Mouse (Mus musculus): ENCODE measurements around the gene Spaca7.
"Not testable (repeated sequence)": the region's sequence is repeated elsewhere in the genome, so short reads cannot be mapped to it uniquely, and the experiment has no call there.

The Spaca7 gene

DNA sequence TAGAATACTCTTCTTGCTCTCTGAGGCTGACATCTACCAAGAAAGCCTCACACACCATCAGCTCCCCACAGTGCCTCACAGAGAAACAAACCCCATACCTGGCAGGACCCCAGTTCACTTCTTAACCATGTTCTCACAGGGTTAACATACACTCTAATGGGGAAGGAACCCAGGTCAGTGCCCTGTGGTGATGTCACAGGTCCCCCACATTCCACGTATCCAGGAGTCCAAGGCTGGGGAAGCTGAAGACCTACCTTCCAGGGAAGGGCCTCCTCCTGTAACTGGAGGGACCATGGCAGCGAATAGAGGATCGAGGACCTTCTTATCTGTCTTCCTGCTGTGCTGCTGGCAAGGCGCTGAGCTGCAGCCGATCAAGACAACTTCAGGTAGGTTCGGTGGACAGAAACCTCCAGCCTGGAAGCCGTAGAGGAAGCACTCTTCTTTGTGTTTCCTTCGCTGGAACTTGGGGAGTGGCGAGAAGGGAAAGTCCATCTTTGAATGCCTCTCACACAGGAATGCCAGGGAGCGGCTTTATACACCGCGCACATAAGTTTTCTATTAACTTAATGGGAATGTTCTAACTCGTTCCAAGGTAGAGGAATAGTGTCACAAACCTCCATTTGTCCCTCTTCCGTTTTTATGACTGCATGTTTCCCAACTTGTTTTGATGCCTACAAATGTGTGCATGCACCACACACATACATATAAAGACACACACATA, at the start of gene Spaca7:
Gene Spaca7 (plus strand): TSS at position 216 of the 721 bp plus-strand sequence.
- no peak for DNase-seq (ENCODE audit: low spot score)

DNA sequence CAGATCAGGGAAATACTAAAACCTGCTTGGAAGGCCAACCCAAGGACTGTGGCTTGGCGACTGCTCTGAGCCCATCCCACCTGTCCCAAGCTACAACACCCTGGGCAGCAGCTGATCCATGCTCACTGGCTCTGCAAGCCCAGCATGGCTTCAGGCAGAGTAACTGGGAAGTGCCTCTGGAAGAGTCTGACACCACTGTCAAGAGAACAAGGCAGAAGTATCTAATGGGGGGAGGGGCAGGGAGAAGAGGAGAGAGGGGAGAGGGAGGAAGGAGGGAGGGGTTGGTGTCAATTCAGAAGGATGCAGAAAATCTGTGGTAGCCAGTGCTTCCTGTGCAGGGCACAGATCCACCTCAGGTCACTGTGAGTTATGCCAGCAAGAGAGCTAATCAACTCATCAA, 48.5 kb upstream of the Spaca7 start:
- DNase-seq (ENCODE audit: low spot score) = no peak

DNA sequence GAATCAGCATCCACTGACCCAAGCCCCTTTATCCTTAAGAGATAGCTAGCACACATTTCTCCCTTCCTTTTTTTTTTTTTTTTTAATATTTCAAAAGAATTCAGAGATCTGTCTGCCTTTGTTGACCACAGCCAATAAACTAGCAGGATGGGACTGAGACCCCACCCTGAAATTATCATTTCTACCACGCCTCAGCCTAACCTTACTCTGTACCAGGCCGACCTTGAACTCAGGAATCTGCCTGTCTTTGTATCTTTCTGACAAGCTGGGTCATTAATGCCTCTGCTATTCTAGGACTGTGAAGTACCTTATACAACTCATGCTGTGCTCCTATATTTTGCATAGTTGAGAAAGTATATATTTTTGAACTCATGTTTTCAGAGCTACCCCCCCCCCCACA, 44.2 kb upstream of the Spaca7 start:
- DNase-seq (ENCODE audit: low spot score) = no peak

DNA sequence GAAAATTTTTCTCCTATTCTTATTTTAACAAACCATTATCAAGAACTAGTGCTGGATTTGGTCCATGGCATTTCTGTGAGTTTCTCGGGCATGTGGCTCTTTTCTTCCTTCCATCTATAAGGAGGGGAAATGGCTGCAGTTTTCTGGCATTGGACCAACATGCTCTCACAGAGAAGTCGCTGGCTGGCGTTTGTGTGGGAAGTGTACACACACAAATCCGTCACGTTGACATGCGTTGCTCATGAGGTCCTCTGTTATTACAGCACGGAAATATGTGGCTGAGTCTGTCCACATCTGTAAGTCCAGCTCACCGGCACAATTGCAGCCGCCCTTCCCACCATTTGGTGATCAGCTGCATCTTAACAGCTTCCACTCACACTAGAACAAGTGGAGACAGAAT, 37.2 kb upstream of the Spaca7 start:
- DNase-seq (ENCODE audit: low spot score) = no peak

DNA sequence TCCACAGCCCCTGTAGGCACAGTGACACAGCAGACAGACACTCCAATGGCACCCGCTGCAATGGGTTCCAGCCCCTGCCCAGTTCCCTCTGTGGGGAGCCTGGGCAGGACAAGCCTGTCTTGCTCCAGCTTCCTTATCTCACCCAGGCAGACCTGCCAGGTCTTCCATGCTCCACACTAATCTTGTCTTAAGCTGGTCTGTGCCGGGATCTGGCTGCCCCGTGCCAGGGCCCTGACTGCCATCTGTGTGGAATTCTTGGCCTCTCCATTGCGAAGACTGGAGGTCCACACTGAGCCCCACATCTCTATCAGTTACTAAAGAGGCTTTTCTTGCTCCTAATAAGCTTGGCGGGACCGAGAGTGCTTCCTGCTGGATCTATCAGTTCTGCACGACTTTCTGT, 36.5 kb upstream of the Spaca7 start:
- no peak for DNase-seq (ENCODE audit: low spot score)

DNA sequence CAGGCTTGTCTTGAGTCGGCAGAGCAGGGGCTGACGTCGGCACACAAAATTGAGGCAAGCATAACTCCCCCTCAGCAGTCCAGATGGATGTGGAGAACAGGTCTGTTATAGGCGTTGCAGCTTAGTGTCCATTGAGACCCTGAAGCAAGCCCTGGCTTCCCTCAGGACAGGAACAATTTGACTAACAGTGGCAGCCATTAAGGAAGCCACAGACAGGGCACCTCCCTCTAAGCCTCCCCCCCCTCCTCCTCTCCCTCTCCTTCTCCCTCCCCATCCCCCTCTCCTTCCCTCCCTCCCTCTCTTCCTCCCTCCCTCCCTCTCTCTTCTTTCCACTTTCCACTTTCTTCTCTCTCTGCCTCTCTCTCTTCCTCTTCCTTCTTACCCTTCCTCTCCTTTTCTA, 27.6 kb upstream of the Spaca7 start:
- DNase-seq (ENCODE audit: low spot score) = no peak

DNA sequence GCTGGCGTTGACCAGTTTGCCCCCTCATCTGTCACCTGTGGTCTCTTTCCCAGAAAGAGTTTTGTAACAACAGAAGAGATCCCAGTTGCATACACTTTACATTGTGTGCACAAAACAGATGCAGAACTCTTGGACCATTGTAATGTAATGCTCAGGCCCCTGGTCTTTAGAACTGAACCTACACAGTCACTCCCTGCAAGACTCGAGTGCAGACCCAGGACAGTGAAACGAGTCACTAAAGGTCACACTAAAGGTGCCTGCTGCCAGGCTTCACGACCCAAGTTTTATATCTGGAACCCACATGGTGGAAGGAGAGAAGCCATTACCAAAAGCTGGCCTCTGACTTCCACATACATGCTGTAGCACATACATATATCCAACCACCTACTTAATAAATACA, 27.2 kb upstream of the Spaca7 start:
- no peak for DNase-seq (ENCODE audit: low spot score)

DNA sequence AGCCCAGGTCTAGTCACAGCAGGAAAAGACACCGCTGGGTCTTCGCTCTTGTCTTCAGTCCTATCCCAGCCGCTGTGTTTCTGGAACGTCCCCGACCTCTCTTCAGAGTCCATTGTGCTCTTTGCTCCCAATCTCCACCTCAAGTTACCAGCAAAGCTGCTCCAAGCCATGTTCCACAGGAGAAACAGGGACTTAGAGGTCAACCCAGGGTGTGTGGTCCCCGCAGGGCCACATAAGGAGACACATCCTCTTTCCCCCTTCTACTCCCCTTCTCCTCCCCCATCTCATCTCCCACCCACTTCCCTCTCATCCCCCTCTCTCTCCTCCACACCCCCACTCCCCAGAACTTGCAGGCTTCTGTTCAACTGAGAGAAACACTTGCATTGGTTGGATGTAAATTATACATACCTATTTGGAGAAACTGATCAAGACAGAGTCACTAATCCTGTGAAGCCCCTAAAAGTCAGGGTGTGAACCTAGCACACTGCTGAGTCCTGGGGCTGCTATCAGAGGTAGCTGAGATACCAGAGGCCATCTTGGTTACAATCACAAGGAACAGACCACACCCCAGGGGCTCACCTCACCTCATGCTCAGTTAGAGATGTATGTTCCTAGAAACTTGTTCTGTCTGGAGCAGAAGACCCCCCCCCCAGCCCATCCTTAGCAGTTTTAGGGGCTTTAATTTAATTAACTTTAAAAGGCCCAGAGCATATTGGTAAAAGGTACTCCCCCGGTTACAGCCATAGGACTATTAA, 25.2 kb upstream of the Spaca7 start:
- DNase-seq (ENCODE audit: low spot score) = no peak

DNA sequence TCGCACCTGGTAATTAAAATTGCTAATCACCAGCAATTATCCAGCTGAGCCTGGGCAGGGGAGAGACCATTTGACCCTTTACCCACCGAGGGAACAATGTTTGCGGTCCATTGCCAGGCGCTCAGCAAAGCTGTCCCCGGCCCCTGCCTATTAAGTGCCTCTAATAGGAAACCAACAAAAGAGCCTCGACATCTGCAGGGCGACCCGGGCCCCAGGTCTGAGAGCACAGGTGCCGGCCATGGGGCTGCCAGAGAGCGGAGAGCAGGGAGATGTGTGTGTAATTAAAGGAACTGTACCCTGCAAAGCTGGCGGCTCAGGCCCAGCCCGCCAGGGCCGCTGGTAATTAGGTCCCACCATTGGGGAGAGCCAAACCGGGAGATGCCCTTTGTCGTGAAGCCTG, 24.6 kb upstream of the Spaca7 start:
- DNase-seq (ENCODE audit: low spot score) = no peak

DNA sequence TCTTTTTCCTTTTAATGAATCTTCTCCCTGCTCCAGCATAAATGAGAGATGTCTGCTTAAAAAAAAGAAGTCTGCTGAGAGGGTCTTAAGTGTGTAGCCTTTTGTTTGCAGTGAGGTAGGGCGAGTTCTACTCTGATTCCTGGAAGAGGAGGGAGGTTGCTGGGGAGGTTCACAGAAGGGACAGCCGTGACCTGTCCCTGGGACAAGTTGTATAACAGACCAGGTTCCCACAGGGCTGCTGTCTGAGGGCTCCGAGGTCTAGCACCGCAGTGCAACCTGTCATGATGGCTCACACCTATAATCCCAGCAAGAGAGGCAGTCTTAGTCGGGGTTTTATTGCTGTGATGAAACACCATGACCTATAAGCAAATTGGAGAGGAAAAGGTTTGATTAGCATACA, 24.1 kb upstream of the Spaca7 start:
- DNase-seq (ENCODE audit: low spot score) = no peak

DNA sequence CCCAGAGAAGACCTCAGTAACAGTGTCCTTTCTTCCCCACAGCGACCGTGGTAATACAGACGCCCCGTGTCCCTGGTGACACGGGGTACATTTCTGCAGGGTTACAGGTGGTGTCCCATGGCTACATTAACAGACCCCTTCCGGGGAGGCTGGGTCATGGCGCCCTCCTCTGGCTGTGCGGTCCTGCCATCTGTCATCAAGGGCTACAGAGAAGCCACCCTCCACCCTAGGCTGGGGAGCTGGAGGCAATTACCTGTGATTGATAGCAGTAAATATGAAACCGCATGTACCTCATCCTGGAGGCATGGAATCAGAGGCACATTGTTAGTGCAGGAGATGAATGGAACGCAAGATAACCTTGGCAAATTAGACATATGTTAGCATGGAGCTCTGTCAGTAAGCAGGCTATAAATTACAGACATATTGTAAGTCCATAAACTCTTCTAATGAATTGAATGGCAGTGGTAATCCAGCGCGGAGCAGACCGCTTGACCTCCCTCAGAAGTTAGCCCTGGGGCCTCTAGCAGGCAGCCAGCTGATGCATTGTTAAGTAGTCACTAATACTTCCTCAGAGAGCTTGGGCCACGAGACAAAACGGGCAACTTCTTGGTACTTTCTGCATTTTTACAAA, 17.2 kb upstream of the Spaca7 start:
- DNase-seq (ENCODE audit: low spot score) = no peak

DNA sequence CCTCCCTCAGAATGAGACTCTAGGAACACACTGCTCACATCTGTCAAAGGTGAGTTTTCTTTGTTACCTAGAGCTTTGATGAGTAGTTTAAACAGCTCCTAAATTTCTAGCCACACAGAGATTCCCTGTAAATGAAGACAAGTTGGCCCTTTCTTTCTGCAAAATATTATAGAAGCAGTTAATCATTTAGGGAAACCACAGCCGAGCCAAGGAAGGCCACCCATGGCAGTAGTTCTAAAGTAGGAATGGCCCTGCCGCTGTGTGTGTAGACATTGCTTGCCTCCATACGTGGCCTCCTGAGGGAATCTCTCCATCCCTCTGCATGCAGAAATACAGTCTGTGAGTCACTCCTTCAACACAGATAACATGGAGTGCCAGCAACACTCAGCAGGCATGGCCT, 14.0 kb upstream of the Spaca7 start:
- no peak for DNase-seq (ENCODE audit: low spot score)

DNA sequence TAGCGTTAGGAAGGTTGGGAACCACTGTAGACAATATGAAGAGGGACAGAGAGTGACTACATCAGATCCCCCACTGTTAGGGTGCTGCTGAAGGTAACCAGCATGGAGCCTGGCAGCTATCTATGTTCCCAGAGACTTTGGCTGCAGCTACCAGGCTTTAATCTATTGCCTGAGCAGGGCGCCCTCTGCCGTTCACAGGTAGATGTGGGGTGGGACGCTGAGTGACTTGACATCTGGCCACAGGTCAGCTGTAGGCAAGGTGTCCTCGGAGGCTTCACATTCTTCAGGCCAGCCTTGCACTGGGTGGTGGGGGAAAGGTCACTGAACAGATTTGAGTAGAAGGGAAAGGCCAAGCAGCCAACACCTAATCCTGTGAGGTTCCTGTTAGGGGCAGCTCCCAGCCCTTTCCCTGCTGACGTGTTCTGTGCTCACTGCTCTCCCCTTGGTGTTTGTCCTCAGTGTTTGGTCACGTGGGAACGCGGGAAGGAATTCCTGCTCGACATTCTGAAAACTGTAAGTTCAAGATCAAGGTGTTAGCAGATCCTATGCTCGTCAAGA, 11.3 kb upstream of the Spaca7 start:
- peak; percentile 31 for DNase-seq (ENCODE audit: low spot score)

DNA sequence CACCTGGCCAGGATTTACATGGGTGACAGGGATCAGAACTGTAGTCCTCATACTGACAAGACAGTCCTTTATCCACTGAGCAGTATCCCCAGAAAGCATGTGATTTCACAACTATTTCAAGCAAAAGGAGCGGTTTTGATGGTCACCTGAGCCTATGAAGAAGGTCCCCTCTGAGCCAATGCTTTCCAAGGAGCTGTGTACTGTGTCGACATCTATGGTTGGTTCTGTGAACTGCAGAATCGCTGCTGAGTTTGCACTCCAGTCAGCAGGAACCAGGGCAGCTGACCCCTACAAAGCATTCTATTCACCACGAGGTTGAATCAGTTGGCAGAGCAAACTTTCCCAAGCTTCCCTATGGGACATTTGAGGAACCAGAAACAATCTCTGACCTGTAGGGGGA, 8.5 kb upstream of the Spaca7 start:
- DNase-seq (ENCODE audit: low spot score) = no peak

DNA sequence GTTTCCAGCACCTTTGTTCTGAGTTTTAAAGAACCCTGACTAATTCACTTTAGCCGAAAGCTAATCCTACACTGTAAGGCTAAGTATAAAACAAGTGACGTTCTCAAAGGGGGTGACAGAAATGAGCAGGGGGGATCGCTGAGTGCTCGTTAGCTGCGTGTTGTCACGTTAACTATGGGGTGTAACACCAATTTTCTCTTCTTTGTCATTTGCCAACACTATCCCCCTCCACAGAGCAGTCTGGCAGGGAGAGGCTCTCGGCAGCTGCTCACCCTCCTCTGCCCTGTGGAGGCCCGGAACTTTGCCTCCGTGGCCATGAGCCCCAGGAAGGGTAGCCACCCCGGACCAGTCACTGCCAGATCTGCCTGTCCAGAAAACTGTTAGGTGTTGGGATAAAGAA, 7.3 kb upstream of the Spaca7 start:
- no peak for DNase-seq (ENCODE audit: low spot score)

DNA sequence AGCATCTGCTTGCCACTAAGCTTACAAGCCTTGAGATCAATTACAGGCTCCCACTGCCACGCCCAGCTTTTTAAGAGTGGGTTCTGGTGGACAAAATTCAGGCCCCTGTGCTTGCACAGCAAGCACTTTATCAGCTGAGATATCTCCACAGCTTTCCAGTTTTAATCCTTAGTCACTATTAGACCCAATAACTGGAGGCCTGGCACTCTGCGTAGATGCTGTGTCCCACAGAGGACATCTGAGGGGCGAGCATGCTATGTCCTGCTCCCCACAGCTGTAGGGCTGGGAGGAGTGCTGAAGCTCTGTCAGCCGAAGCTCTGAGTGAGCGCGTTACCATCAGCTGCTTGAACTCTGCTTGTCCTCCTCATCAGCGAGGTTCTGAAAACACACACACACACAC, 6.3 kb upstream of the Spaca7 start:
- no peak for DNase-seq (ENCODE audit: low spot score)

DNA sequence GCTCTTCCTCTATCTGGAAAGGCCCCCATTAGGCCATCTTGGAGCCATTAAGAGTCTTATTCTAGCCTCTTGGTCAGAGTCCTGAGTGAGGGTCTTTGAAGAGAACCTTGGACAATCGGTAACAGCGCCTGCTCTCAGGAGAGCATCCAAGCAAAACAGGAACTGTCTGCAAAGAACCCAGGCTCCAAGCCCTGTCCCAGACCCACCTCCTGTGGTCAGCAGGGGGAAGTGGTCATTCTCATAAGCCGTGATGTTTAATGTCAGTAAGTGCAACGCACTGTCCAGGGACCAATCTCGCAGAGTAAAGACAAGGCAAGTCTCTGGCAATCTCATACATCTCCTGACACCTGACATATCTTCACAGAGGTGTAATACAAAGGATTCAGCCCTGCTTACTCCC, 3.2 kb downstream of the Spaca7 start:
- no peak for DNase-seq (ENCODE audit: low spot score)

DNA sequence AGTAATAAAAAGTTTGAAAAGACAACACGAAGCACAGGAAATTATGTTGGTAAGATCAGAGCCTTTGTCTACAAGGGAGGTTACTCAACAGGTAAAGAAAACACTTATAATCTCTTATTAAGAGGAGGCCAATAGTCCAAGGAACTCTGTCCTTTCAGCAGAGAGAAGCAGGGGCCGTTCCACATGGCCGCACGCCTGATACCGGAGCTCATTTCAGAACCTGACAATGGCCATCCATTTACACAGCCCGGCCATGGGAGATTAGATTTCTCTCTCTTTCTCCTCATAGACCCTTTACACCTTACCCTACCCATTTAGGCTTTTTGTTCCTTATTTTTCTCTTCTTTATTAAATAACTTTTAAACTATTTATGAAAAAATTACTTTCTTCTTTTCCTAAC, 3.9 kb downstream of the Spaca7 start:
- DNase-seq (ENCODE audit: low spot score) = no peak

DNA sequence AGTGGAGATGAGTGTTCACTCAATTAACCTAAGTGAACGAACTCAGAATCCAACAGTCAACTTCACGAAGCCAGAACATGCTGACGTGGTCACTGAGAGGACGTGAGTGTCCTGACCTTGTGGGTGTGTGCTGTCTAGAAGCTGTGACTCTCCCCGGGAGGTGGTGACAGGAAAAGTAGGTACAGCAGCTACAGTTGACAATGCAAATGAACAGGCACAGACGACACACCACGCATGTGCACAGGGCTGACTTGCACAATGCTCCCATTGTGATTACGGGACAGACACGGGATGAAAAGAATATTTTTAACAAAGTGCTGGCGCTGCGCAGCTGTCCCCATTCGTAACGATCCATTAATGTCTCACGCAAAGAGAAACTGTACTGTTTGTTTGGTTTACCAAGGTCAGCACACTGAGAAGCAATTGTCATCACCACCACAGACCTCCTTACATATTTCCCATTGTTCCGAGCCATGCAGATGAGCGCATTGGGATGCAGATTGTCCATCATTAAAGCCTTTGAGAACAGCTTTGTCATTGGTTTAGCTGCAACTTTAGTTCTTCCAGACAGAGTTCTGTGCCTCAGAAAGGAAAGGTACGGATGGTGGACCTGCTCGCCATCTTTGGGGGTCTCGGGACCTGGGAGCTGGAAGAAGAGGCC, 6.6 kb downstream of the Spaca7 start:
- DNase-seq (ENCODE audit: low spot score) = not testable (repeated sequence)

DNA sequence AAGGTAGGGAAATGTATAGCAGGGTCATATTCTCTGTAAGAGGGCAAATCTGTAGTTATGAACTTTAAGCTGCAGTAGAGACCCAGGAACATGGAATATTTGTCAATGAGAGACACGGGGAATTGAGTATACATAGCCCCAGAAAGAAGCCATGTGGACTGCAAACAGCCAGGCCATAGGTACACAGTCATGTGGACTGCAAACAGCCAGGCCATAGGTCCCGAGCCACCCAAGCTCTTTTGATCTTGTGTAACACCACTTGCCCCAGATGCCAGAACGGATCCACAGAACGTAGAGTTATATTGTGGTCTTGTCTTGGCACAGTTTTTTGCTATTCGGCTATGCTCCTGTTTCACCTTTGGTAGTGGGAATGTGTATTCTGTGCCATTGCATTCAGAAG, 11.0 kb downstream of the Spaca7 start:
- DNase-seq (ENCODE audit: low spot score) = no peak

DNA sequence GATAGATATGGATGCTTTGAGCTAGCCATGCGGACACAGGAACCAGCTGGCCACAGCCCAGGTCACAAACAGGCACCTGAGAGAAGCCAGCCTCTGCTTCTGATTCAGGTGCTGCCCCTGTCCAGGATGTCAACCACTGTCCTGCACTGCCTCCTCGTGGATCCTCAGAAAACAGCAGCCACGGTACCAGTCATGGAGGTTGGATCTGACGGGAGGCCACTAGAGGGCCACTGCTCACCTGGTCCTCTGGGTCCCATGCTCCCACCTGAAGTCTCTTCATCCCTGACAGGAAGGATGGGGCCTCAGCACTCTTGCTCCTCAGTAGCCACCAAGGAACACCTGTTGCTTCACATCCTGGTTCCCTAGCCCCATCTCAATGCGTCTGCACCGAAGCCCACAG, 34.4 kb downstream of the Spaca7 start:
- DNase-seq (ENCODE audit: low spot score) = peak; percentile 32

DNA sequence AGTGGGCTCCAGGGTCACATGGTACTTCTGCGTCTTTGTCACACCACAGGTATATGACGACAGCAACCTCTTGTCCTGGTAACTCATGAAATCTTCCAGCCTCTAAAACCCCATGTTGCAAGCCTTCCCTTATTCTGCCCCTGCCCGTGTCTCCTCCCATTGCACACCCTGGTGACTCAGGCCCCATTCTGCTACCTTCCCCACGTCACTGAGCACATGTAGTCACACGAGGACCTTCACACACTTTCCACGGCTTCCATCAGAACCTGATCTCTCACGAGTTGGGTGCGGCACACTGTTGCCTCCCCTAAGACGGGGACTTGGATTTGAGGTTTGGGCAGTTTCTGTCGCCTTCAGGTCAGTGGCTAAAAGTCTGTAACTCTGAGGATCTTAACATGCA, 36.0 kb downstream of the Spaca7 start:
- no peak for DNase-seq (ENCODE audit: low spot score)
